Mouse (Mus musculus) bone marrow macrophage, adult 2 months (primary cell): Measurements from ENCODE around the gene Ankar. TPM values are rescaled to one million over a fixed set of nuclear protein-coding genes. Genes with fewer than 3 reads are reported as not detected.

Source experiments
- H3K27ac ChIP-seq: 2 replicates; pipeline ENCODE4 v1.5.1; 2012; ENCODE audit warnings: low read depth, low read length; ENCODE audit not compliant: insufficient read depth
- H3K4me1 ChIP-seq: 2 replicates; pipeline ENCODE4 v1.6.1; 2012; ENCODE audit warnings: low read length; ENCODE audit not compliant: control insufficient read depth, insufficient read depth
- H3K4me3 ChIP-seq: 2 replicates; pipeline ENCODE4 v1.5.1; 2012; ENCODE audit warnings: mild to moderate bottlenecking, low read length, moderate library complexity; ENCODE audit not compliant: insufficient read depth
- CTCF ChIP-seq: IDR thresholded peaks from 2 replicates; pipeline ENCODE4 v1.5.1; 2012; ENCODE audit warnings: low read depth, mild to moderate bottlenecking, low read length, moderate library complexity
- POLR2A ChIP-seq: IDR thresholded peaks from 2 replicates; pipeline ENCODE4 v1.6.1; 2012; ENCODE audit warnings: mild to moderate bottlenecking, low read depth, low read length, borderline replicate concordance
- polyA plus RNA-seq: library from polyadenylated mRNA; stranded (reverse); fragments of >200 nt; gene quantifications from 2 replicates; pipeline ENCODE4 v1.2.4, GENCODE M21; 2012; ENCODE audit not compliant: missing spikeins, insufficient read depth, insufficient read length

Gene Ankar
- 0.13 TPM in 1 of 2 replicates, not detected in the other for polyA plus RNA-seq

DNA sequence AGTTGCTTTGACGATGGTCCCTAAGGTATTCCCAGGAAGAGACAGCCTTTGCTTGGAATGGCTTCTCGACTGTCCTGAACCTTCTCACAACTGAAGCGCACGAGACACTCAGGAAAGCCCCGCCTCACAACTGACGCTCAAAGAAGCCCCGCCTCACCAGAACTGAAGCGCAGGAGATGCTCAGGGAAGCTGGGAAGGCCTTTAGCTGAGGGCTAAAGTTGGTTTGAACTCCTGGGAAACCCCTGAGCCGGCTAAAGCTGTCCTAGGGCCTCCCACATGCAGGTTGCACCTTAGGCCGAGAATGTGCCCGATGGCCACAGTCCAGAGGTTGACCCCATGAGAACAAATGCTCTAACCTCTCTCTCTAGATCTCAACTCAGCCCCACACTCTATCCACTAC is at the start of gene Ankar:
Gene Ankar, minus strand, starts transcription at position 101 of the 400 bp plus-strand sequence.
- TF ChIP-seq CTCF (no peak), POLR2A (no peak)
- H3K27ac ChIP-seq: no peak within 1 kb of the TSS
- no peak within 1 kb of the TSS for H3K4me3 ChIP-seq
- no peaks in the 10 kb centered on the region for H3K4me1 ChIP-seq

GRCm38 (mm10) chr1:72746382-72746781 is 46.0 kb upstream of the Ankar start:
- TF ChIP-seq CTCF (no peak), POLR2A (no peak)
- no peak overlapping the region for H3K27ac ChIP-seq
- no peak overlapping the region for H3K4me3 ChIP-seq
- no peaks in the 10 kb centered on the region for H3K4me1 ChIP-seq

- TF ChIP-seq POLR2A: no peak
- no peak for TF ChIP-seq CTCF
- Histone ChIP-seq H3K4me1 (no peaks in the 10 kb centered on the region), H3K4me3 (no peak overlapping the region), H3K27ac (no peak overlapping the region)
These were observed 44.6 kb upstream of the Ankar start for GRCm38 (mm10) chr1:72744816-72745506.

GRCm38 (mm10) chr1:72741406-72741805 is 41.0 kb upstream of the Ankar start:
- TF ChIP-seq CTCF (no peak), POLR2A (no peak)
- H3K4me3 ChIP-seq: no peak overlapping the region
- no peak overlapping the region for H3K27ac ChIP-seq
- H3K4me1 ChIP-seq: peaks cover 6% of the 10 kb centered on the region

GRCm38 (mm10) chr1:72739681-72740063 is 39.3 kb upstream of the Ankar start:
- Histone ChIP-seq H3K27ac (no peak overlapping the region), H3K4me3 (no peak overlapping the region), H3K4me1 (peaks cover 6% of the 10 kb centered on the region)
- TF ChIP-seq POLR2A (no peak), CTCF (no peak)

GRCm38 (mm10) chr1:72738946-72739680 is 38.7 kb upstream of the Ankar start:
- no peak for TF ChIP-seq CTCF
- no peak overlapping the region for H3K4me3 ChIP-seq

DNA sequence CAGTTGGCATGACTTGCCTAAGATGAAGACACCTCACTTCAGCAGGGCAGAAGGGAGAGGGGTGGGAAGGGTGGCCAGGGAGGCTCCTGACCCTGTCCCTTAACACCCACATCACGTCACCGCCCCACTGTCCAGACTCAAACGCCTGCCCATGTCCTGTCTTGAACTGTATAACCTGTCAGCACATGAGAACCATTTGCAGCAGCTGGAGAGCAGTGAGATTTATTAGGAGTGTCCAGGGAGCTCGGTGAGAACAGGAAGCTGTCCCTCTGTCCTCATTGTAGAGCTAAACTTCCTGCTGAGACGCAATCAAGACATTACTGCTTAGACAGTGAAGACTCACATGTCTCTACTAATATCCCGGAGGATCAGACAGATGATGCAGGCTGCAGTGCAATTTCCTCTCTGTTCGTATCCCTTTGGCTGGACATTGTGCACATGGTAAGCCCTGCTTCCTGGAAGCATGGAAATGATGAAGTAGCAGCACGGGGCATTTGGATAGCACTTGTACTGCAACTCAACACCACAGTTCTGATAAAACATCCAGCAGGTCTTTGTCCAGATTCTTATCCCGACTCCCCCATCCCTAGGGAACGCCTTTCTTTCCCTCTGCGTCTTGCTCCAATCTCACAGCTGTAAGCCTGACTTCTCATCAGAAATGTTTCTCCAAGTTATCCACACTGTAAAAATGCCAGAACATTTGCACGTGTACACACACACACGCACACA is 36.2 kb upstream of the Ankar start:
- TF ChIP-seq CTCF (no peak), POLR2A (no peak)
- Histone ChIP-seq H3K4me1 (peaks cover 6% of the 10 kb centered on the region), H3K27ac (no peak overlapping the region), H3K4me3 (no peak overlapping the region)

More at GRCm38 (mm10) chr1:72738946-72739680, 38.7 kb upstream of the Ankar start:
- H3K27ac ChIP-seq: no peak overlapping the region
- peaks cover 6% of the 10 kb centered on the region for H3K4me1 ChIP-seq

DNA sequence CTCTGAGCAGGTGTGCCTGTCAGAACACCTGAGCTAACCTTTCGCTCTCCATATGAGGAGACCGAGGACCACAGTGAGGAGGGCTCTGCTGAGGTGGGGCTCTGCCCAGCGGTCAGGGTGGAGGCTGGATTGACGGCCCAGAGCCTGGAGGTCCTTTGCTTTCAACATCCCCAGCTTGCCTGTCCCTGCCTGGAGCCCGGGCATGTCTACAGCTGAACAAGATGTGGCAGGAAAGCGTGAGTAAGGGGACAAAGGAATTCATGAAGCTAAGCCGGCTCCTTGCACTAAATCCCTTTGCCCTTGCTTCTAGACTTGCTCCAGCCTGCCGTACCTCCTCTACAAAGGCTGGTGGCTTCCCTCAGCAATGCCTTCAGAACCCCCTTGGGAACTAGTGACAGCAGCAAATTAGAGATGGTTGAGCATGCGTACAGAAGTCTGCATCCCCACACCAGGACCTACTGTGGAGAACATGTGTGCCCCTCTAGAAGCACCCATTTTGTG is 32.9 kb upstream of the Ankar start:
- Histone ChIP-seq H3K4me3 (no peak overlapping the region), H3K4me1 (peaks cover 6% of the 10 kb centered on the region), H3K27ac (no peak overlapping the region)
- TF ChIP-seq POLR2A (no peak), CTCF (no peak)

- TF ChIP-seq POLR2A: no peak
- TF ChIP-seq CTCF: no peak
- no peak overlapping the region for H3K4me3 ChIP-seq
- no peak overlapping the region for H3K27ac ChIP-seq
- H3K4me1 ChIP-seq: no peaks in the 10 kb centered on the region
These were observed 29.7 kb upstream of the Ankar start for GRCm38 (mm10) chr1:72730126-72730525.

- H3K27ac ChIP-seq: no peak overlapping the region
- no peaks in the 10 kb centered on the region for H3K4me1 ChIP-seq
- no peak overlapping the region for H3K4me3 ChIP-seq
- TF ChIP-seq CTCF (no peak), POLR2A (no peak)
These were observed 28.4 kb upstream of the Ankar start for GRCm38 (mm10) chr1:72728781-72729180.

GRCm38 (mm10) chr1:72725941-72726340 is 25.6 kb upstream of the Ankar start:
- no peaks in the 10 kb centered on the region for H3K4me1 ChIP-seq
- H3K27ac ChIP-seq: no peak overlapping the region
- no peak for TF ChIP-seq POLR2A
- no peak for TF ChIP-seq CTCF

More at GRCm38 (mm10) chr1:72725941-72726340, 25.6 kb upstream of the Ankar start:
- H3K4me3 ChIP-seq: no peak overlapping the region
